Mouse (Mus musculus): Measurements from ENCODE around the gene Wdfy2. TPM values are rescaled to one million over a fixed set of nuclear protein-coding genes. Genes with fewer than 3 reads are reported as not detected.

Gene Wdfy2
- total RNA-seq, 2 experiments from 2014 or later, result 4.8 to 8.0 TPM

GRCm38 (mm10) chr14:62991849-62992510 is 154.5 kb downstream of the Wdfy2 start:
- no peak for ATAC-seq (replicated peaks; ENCODE audit: low FRiP score, poor library complexity, severe bottlenecking)

GRCm38 (mm10) chr14:62997777-62998176 is 160.3 kb downstream of the Wdfy2 start, which contains the start of gene Defb47:
TSS of gene Defb47 (plus strand) at chr14:62998077.
- ATAC-seq (replicated peaks; ENCODE audit: low FRiP score, poor library complexity, severe bottlenecking), result no peak

- no peak for ATAC-seq (replicated peaks; ENCODE audit: low FRiP score, poor library complexity, severe bottlenecking)
Measured at GRCm38 (mm10) chr14:62998977-62999376, 161.5 kb downstream of the Wdfy2 start.

- no peak for ATAC-seq (replicated peaks; ENCODE audit: low FRiP score, poor library complexity, severe bottlenecking)
Measured at GRCm38 (mm10) chr14:63002588-63002987, 165.1 kb downstream of the Wdfy2 start.

Other genes starting within 250 kb of the Wdfy2 start
- not detected in 2 replicates for gene Serpine3, start 174.0 kb upstream of the Wdfy2 start, total RNA-seq (2015; ENCODE audit: low replicate concordance)
- not detected in 2 replicates for gene Serpine3, start 174.0 kb upstream of the Wdfy2 start, total RNA-seq (2017; ENCODE audit: low replicate concordance)
- gene Ints6, start 76.5 kb upstream of the Wdfy2 start, total RNA-seq (2015; ENCODE audit: low replicate concordance), result 11.5 and 22.2 TPM in 2 replicates
- 35.7 and 45.7 TPM in 2 replicates for gene Ints6, start 76.5 kb upstream of the Wdfy2 start, total RNA-seq (2017; ENCODE audit: low replicate concordance)
- not detected in 2 replicates for gene Defb48, start 146.8 kb downstream of the Wdfy2 start, total RNA-seq (2015; ENCODE audit: low replicate concordance)
- gene Defb48, start 146.8 kb downstream of the Wdfy2 start, total RNA-seq (2017; ENCODE audit: low replicate concordance), result not detected in 2 replicates
- gene Defb47, start 160.4 kb downstream of the Wdfy2 start, total RNA-seq (2015; ENCODE audit: low replicate concordance), result not detected in 2 replicates
- not detected in 2 replicates for gene Defb47, start 160.4 kb downstream of the Wdfy2 start, total RNA-seq (2017; ENCODE audit: low replicate concordance)
- gene Defb43, start 174.1 kb downstream of the Wdfy2 start, total RNA-seq (2015; ENCODE audit: low replicate concordance), result not detected in 2 replicates
- not detected in 2 replicates for gene Defb43, start 174.1 kb downstream of the Wdfy2 start, total RNA-seq (2017; ENCODE audit: low replicate concordance)
- gene Defb42, start 209.3 kb downstream of the Wdfy2 start, total RNA-seq (2015; ENCODE audit: low replicate concordance), result not detected in 2 replicates
- not detected in 2 replicates for gene Defb42, start 209.3 kb downstream of the Wdfy2 start, total RNA-seq (2017; ENCODE audit: low replicate concordance)
- not detected in 2 replicates for gene Defb30, start 212.3 kb downstream of the Wdfy2 start, total RNA-seq (2015; ENCODE audit: low replicate concordance)
- gene Defb30, start 212.3 kb downstream of the Wdfy2 start, total RNA-seq (2017; ENCODE audit: low replicate concordance), result not detected in 2 replicates